Mouse (Mus musculus) kidney, embryonic 14.5 days (tissue): ENCODE data around the gene Il12a. TPM values are rescaled to one million over a fixed set of nuclear protein-coding genes. Genes with fewer than 3 reads are reported as not detected.

Experiments
- ATAC-seq: fragments of 200-750 bp; cut with Nextera tagmentation; 2 replicates; pipeline ENCODE4 v1.8.0; 2017; ENCODE audit warnings: moderate number of reproducible peaks, mild to moderate bottlenecking, moderate TSS enrichment, moderate library complexity; ENCODE audit not compliant: low FRiP score, low TSS enrichment
- H3K27ac ChIP-seq: fragments of 300-500 bp; sonication (generic); 2 replicates; pipeline ENCODE4 v1.5.1; 2014; ENCODE audit warnings: low read depth, mild to moderate bottlenecking, low read length, moderate library complexity, mixed read lengths
- H3K27me3 ChIP-seq: fragments of 300-500 bp; sonication (generic); 2 replicates; pipeline ENCODE4 v1.6.1; 2014; ENCODE audit warnings: mild to moderate bottlenecking, low read length; ENCODE audit not compliant: control insufficient read depth, insufficient read depth
- H3K36me3 ChIP-seq: fragments of 300-500 bp; sonication (generic); 2 replicates; pipeline ENCODE4 v1.6.1; 2014; ENCODE audit warnings: low read length, mixed read lengths; ENCODE audit not compliant: control insufficient read depth, insufficient read depth
- H3K4me1 ChIP-seq: fragments of 300-500 bp; sonication (generic); 2 replicates; pipeline ENCODE4 v1.6.1; 2014; ENCODE audit warnings: low read length, mixed read lengths; ENCODE audit not compliant: control insufficient read depth, insufficient read depth
- H3K4me2 ChIP-seq: fragments of 300-500 bp; sonication (generic); replicated peaks from 2 replicates; pipeline ENCODE4 v1.6.1; 2014; ENCODE audit warnings: low read depth, mild to moderate bottlenecking, low read length
- H3K4me3 ChIP-seq: fragments of 300-500 bp; sonication (generic); 2 replicates; pipeline ENCODE4 v1.5.1; 2014; ENCODE audit warnings: mild to moderate bottlenecking, low read length
- H3K9ac ChIP-seq: fragments of 300-500 bp; sonication (generic); 2 replicates; pipeline ENCODE4 v1.6.1; 2014; ENCODE audit warnings: low read depth, mild to moderate bottlenecking, low read length, moderate library complexity
- H3K9me3 ChIP-seq: fragments of 300-500 bp; sonication (generic); 2 replicates; pipeline ENCODE4 v1.6.1; 2016; ENCODE audit warnings: low read length; ENCODE audit not compliant: control insufficient read depth
- WGBS: fragments of 180-500 bp; shearing (Covaris S2); extraction: QIAGEN DNeasy Blood & Tissue Kit; methylation state at CpG from one replicate; pipeline ENCODE4 v1.1.7; 2014; 5-methylcytosine and 5-hydroxymethylcytosine counted together
- polyA plus RNA-seq: library from polyadenylated mRNA; unstranded; fragments of >200 nt; fragmentation: Nextera tagmentation; extraction: Ambion mirVana; gene quantifications from 2 replicates; pipeline ENCODE4 v1.2.1, GENCODE M21; 2014

Il12a gene
- polyA plus RNA-seq, 1 experiment from 2014 or later: 0.47 TPM

DNA sequence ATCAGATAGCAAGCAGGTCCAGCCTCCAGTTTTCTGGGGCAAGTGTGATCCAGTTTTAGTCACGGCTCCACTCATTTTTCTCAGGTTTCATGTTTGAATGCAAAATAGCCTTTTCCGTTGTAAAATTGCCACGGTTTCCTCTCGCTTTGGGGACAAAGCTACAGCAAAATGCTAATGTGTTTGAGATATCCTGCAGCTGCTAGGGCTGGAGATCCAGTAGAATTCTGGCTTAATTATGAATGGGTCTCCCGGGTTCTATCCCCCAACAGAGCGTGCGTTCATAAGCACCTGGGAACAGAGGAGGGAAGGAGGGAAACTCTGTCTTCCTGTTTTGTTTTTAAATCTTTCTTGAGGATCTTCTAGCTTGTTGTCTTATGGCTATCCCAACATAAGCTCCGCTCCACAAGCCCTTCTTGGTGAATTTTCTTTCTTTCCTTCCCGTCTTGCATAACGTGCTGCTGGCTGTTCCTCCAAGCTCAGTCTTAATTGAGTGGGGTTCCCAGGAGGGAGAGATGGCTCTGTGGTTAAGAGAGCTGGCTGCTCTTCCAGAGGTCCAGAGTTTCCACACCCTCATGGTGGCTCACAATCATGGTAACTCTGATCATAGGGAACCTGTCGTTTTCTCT, 2.3 kb downstream of the Il12a start:
- Histone ChIP-seq H3K4me3 (no peak overlapping the region), H3K4me2 (no peak overlapping the region), H3K27me3 (no peaks in the 10 kb centered on the region), H3K4me1 (0 out of 2 replicates have a peak, but pooled peaks cover 4% of the 10 kb centered on the region), H3K27ac (no peak overlapping the region), H3K9ac (no peak overlapping the region), H3K9me3 (no peaks in the 10 kb centered on the region), H3K36me3 (no peaks in the 10 kb centered on the region)
- ATAC-seq: no peak
- WGBS: 66% methylated on average over 11 of the region's 11 CpGs

GRCm38 (mm10) chr3:68693441-68694048, 3.1 kb downstream of the Il12a start:
- Histone ChIP-seq H3K4me3 (no peak overlapping the region), H3K36me3 (no peaks in the 10 kb centered on the region), H3K9me3 (no peaks in the 10 kb centered on the region), H3K27ac (no peak overlapping the region), H3K9ac (no peak overlapping the region), H3K4me2 (no peak overlapping the region), H3K4me1 (0 out of 2 replicates have a peak, but pooled peaks cover 4% of the 10 kb centered on the region), H3K27me3 (no peaks in the 10 kb centered on the region)
- no peak; the same call in 1 of the 2 replicates for ATAC-seq
- WGBS: 47% methylated on average over 11 of the region's 11 CpGs

GRCm38 (mm10) chr3:68695321-68695720, 4.9 kb downstream of the Il12a start:
- Histone ChIP-seq H3K27ac (no peak overlapping the region), H3K4me2 (no peak overlapping the region), H3K36me3 (no peaks in the 10 kb centered on the region), H3K4me1 (0 out of 2 replicates have a peak, but pooled peaks cover 4% of the 10 kb centered on the region), H3K9ac (no peak overlapping the region), H3K27me3 (no peaks in the 10 kb centered on the region), H3K4me3 (no peak overlapping the region), H3K9me3 (no peaks in the 10 kb centered on the region)
- no peak for ATAC-seq
- 91% methylated on average over 5 of the region's 5 CpGs for WGBS

DNA sequence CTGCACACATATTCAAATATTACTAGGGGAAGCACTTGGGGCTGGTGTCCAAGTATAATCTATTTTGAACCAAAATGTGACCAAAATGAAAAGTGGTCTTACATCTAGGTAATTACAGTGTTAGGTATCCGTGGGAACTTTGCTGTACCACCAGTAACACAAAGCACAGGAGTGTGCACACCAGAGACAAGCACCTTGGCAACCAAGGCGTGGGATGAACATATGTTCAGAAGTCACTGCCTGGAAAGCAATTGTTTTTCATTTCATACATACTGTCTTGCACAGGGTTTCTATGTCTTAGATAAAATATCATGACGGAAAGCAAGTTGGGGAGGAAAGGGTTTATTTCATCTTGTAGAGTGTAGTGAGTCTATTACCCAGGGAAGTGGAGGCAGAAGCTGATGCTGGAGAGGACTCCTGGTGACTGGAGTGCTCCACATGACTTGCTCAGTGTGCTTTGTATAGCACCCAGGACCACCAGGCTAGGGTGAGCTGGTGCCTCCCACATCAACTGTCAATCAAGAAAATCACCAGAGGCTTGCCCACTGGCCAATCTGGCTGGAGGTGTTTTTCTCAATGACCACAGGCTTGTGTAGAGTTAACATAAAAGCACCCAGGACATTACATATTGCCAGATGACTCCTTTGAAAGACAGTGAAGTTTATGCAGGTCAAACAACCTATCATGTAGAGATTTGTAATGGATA, 6.2 kb downstream of the Il12a start:
- no peaks in the 10 kb centered on the region for H3K27me3 ChIP-seq
- H3K27ac ChIP-seq: no peak overlapping the region
- no peak overlapping the region for H3K4me2 ChIP-seq
- H3K36me3 ChIP-seq: no peaks in the 10 kb centered on the region
- H3K9ac ChIP-seq: no peak overlapping the region
- WGBS: 86% methylated on average over 3 of the region's 3 CpGs
- no peak for ATAC-seq
- H3K4me3 ChIP-seq: no peak overlapping the region
- no peaks in the 10 kb centered on the region for H3K9me3 ChIP-seq
- 0 out of 2 replicates have a peak, but pooled peaks cover 4% of the 10 kb centered on the region for H3K4me1 ChIP-seq

- ATAC-seq: no peak
- H3K4me2 ChIP-seq: no peak overlapping the region
- no peaks in the 10 kb centered on the region for H3K36me3 ChIP-seq
- no peaks in the 10 kb centered on the region for H3K4me1 ChIP-seq
- WGBS: 95% methylated on average over 3 of the region's 3 CpGs
- no peak overlapping the region for H3K4me3 ChIP-seq
- no peaks in the 10 kb centered on the region for H3K27me3 ChIP-seq
- H3K9me3 ChIP-seq: no peaks in the 10 kb centered on the region
- H3K27ac ChIP-seq: no peak overlapping the region
- no peak overlapping the region for H3K9ac ChIP-seq
These were observed 8.2 kb downstream of the Il12a start for GRCm38 (mm10) chr3:68698601-68699000.

- Histone ChIP-seq H3K4me1 (no peaks in the 10 kb centered on the region), H3K4me3 (no peak overlapping the region), H3K4me2 (no peak overlapping the region), H3K27ac (no peak overlapping the region), H3K9ac (no peak overlapping the region), H3K27me3 (no peaks in the 10 kb centered on the region), H3K36me3 (no peaks in the 10 kb centered on the region), H3K9me3 (no peaks in the 10 kb centered on the region)
- 91% methylated on average over 4 of the region's 4 CpGs for WGBS
- ATAC-seq: no peak
These were observed 9.6 kb downstream of the Il12a start for GRCm38 (mm10) chr3:68700091-68700490.

GRCm38 (mm10) chr3:68706307-68706706, 15.9 kb downstream of the Il12a start:
- Histone ChIP-seq H3K4me1 (no peaks in the 10 kb centered on the region), H3K9me3 (no peaks in the 10 kb centered on the region), H3K27ac (no peak overlapping the region), H3K4me3 (no peak overlapping the region), H3K36me3 (no peaks in the 10 kb centered on the region), H3K27me3 (no peaks in the 10 kb centered on the region), H3K9ac (no peak overlapping the region), H3K4me2 (no peak overlapping the region)
- no peak for ATAC-seq
- WGBS: 89% methylated on average over 10 of the region's 10 CpGs

- H3K27me3 ChIP-seq: no peaks in the 10 kb centered on the region
- no peak overlapping the region for H3K4me3 ChIP-seq
- H3K27ac ChIP-seq: no peak overlapping the region
- no peaks in the 10 kb centered on the region for H3K4me1 ChIP-seq
- no peak overlapping the region for H3K4me2 ChIP-seq
- no peak overlapping the region for H3K9ac ChIP-seq
- H3K36me3 ChIP-seq: no peaks in the 10 kb centered on the region
- 30% methylated on average over 8 of the region's 8 CpGs for WGBS
- 0 out of 2 replicates have a peak, but pooled peaks have one; percentile 53 for ATAC-seq
- H3K9me3 ChIP-seq: no peaks in the 10 kb centered on the region
These were observed 17.8 kb downstream of the Il12a start for GRCm38 (mm10) chr3:68708230-68708629.
